Mouse (Mus musculus) CH12.LX (cell line): ENCODE results near the gene Wdr77. TPM values are rescaled to one million over a fixed set of nuclear protein-coding genes. Genes with fewer than 3 reads are reported as not detected.

Source experiments
- DNase-seq: peaks from one replicate; pipeline ENCODE4 v3.0.0-alpha.2; 2013; ENCODE audit errors: extremely low read depth
- H3K27ac ChIP-seq: 2 replicates; pipeline ENCODE4 v1.5.1; 2012; ENCODE audit warnings: low read depth, mild to moderate bottlenecking, control low read depth, moderate library complexity; ENCODE audit not compliant: insufficient read depth
- H3K27me3 ChIP-seq: replicated peaks from 2 replicates; pipeline ENCODE3; 2012; ENCODE audit warnings: inconsistent platforms
- H3K36me3 ChIP-seq, 2 experiments: replicated peaks in 1 of 2; 2 replicates each; pipeline versions ENCODE3 to v1.6.1; 2012; ENCODE audit warnings: inconsistent platforms in 1 of 2, low read length in 1 of 2, mild to moderate bottlenecking in 1 of 2, mixed read lengths in 1 of 2, moderate library complexity in 1 of 2; ENCODE audit not compliant: control insufficient read depth in 1 of 2, insufficient read depth in 1 of 2
- H3K4me1 ChIP-seq, 2 experiments: 2 replicates each; pipeline ENCODE4 v1.6.1; 2012; ENCODE audit warnings: inconsistent platforms in 1 of 2, moderate library complexity in 1 of 2; ENCODE audit not compliant: insufficient read depth in 2 of 2, control insufficient read depth in 1 of 2
- H3K4me2 ChIP-seq: 2 replicates; pipeline ENCODE4 v1.6.1; 2012; ENCODE audit warnings: low read depth, mild to moderate bottlenecking, control low read depth; ENCODE audit not compliant: poor library complexity, insufficient read depth, severe bottlenecking
- H3K4me3 ChIP-seq, 3 experiments: fragments of 150-350 bp in 1 of 3; sonication (generic) in 1 of 3; replicated peaks in 1 of 3; 2 replicates each; pipeline versions ENCODE3 to v1.5.1; 2011 to 2012; ENCODE audit warnings: low read depth in 2 of 3, low read length in 2 of 3, mild to moderate bottlenecking in 2 of 3, moderate library complexity in 2 of 3, control low read depth in 1 of 3, improper control_type of control experiment in 1 of 3, inconsistent platforms in 1 of 3, mixed read lengths in 1 of 3; ENCODE audit not compliant: poor library complexity in 1 of 3
- H3K79me2 ChIP-seq: replicated peaks from 2 replicates; pipeline ENCODE4 v1.6.1; 2012; ENCODE audit warnings: mild to moderate bottlenecking, moderate library complexity; ENCODE audit not compliant: control insufficient read depth, poor library complexity, insufficient read depth, severe bottlenecking; ENCODE audit errors: extremely low read depth
- H3K9ac ChIP-seq: 2 replicates; pipeline ENCODE4 v1.6.1; 2012; ENCODE audit warnings: low read depth, mild to moderate bottlenecking, control low read depth, moderate library complexity; ENCODE audit not compliant: insufficient read depth
- H3K9me3 ChIP-seq: replicated peaks from 2 replicates; pipeline ENCODE3; 2012; ENCODE audit warnings: low read length, inconsistent platforms, mixed read lengths
- BHLHE40 ChIP-seq: IDR thresholded peaks from 2 replicates; pipeline ENCODE4 v1.6.1; 2011; ENCODE audit warnings: mild to moderate bottlenecking, low read depth, low read length, improper control_type of control experiment
- CHD1 ChIP-seq: IDR thresholded peaks from 2 replicates; pipeline ENCODE4 v1.6.1; 2012; ENCODE audit warnings: low read depth, low read length, improper control_type of control experiment, inconsistent platforms
- CHD2 ChIP-seq: IDR thresholded peaks from 2 replicates; pipeline ENCODE4 v1.6.1; 2011; ENCODE audit warnings: low read length, improper control_type of control experiment
- CTCF ChIP-seq, 2 experiments: IDR thresholded peaks in 1 of 2; conservative IDR thresholded peaks in 1 of 2; 2 replicates each; pipeline ENCODE4 v1.5.1; 2011 to 2012; ENCODE audit warnings: low read depth in 2 of 2, low read length in 2 of 2, improper control_type of control experiment in 1 of 2, inconsistent platforms in 1 of 2, mild to moderate bottlenecking in 1 of 2, moderate library complexity in 1 of 2
- ELF1 ChIP-seq: IDR thresholded peaks from 2 replicates; pipeline ENCODE4 v1.6.1; 2014; ENCODE audit warnings: low read depth, mild to moderate bottlenecking, inconsistent platforms, low read length, improper control_type of control experiment
- EP300 ChIP-seq: IDR thresholded peaks from 2 replicates; pipeline ENCODE4 v1.6.1; 2011; ENCODE audit warnings: low read length, improper control_type of control experiment
- ETS1 ChIP-seq: conservative IDR thresholded peaks from 2 replicates; pipeline ENCODE4 v1.6.1; 2012; ENCODE audit warnings: low read depth, mild to moderate bottlenecking, inconsistent platforms, low read length, improper control_type of control experiment, moderate library complexity
- GABPA ChIP-seq: IDR thresholded peaks from 2 replicates; pipeline ENCODE4 v1.6.1; 2012; ENCODE audit warnings: low read depth, low read length, improper control_type of control experiment, inconsistent platforms; ENCODE audit not compliant: insufficient replicate concordance
- IRF4 ChIP-seq: IDR thresholded peaks from 2 replicates; pipeline ENCODE4 v1.6.1; 2014; ENCODE audit warnings: low read depth, mild to moderate bottlenecking, inconsistent platforms, low read length, improper control_type of control experiment
- JUN ChIP-seq: IDR thresholded peaks from 2 replicates; pipeline ENCODE4 v1.6.1; 2011; ENCODE audit warnings: low read depth, mild to moderate bottlenecking, low read length, improper control_type of control experiment, moderate library complexity; ENCODE audit not compliant: insufficient read depth
- JUND ChIP-seq: conservative IDR thresholded peaks from 2 replicates; pipeline ENCODE4 v1.6.1; 2011; ENCODE audit warnings: low read depth, low read length, improper control_type of control experiment
- KAT2A ChIP-seq: IDR thresholded peaks from 2 replicates; pipeline ENCODE4 v1.6.1; 2012; ENCODE audit warnings: low read length, improper control_type of control experiment, inconsistent platforms; ENCODE audit not compliant: insufficient replicate concordance
- MAFK ChIP-seq: IDR thresholded peaks from 2 replicates; pipeline ENCODE4 v1.6.1; 2011; ENCODE audit warnings: low read length, improper control_type of control experiment; ENCODE audit not compliant: insufficient replicate concordance
- MAX ChIP-seq: IDR thresholded peaks from 2 replicates; pipeline ENCODE4 v1.6.1; 2011; ENCODE audit warnings: low read length, improper control_type of control experiment
- MEF2A ChIP-seq: IDR thresholded peaks from 2 replicates; pipeline ENCODE4 v1.6.1; 2014; ENCODE audit warnings: low read depth, mild to moderate bottlenecking, inconsistent platforms, low read length, improper control_type of control experiment, borderline replicate concordance
- MXI1 ChIP-seq: IDR thresholded peaks from 2 replicates; pipeline ENCODE4 v1.6.1; 2011; ENCODE audit warnings: mild to moderate bottlenecking, low read depth, low read length, improper control_type of control experiment
- MYC ChIP-seq: IDR thresholded peaks from 2 replicates; pipeline ENCODE4 v1.6.1; 2011; ENCODE audit warnings: low read depth, mild to moderate bottlenecking, improper control_type of control experiment, low read length
- NRF1 ChIP-seq: IDR thresholded peaks from 2 replicates; pipeline ENCODE4 v1.6.1; 2014; ENCODE audit warnings: low read depth, mild to moderate bottlenecking, inconsistent platforms, low read length, improper control_type of control experiment, moderate library complexity
- PAX5 ChIP-seq: IDR thresholded peaks from 2 replicates; pipeline ENCODE4 v1.6.1; 2012; ENCODE audit warnings: low read length, inconsistent platforms, mixed read lengths
- POLR2A ChIP-seq: IDR thresholded peaks from 2 replicates; pipeline ENCODE4 v1.6.1; 2011; ENCODE audit warnings: low read depth, mild to moderate bottlenecking, improper control_type of control experiment, low read length
- POLR2AphosphoS2 ChIP-seq: IDR thresholded peaks from 2 replicates; pipeline ENCODE4 v1.6.1; 2011; ENCODE audit warnings: low read depth, low read length, improper control_type of control experiment
- RAD21 ChIP-seq: IDR thresholded peaks from 2 replicates; pipeline ENCODE4 v1.6.1; 2011; ENCODE audit warnings: low read depth, mild to moderate bottlenecking, low read length, improper control_type of control experiment, moderate library complexity
- SIN3A ChIP-seq: IDR thresholded peaks from 2 replicates; pipeline ENCODE4 v1.6.1; 2012; ENCODE audit warnings: low read length, improper control_type of control experiment, inconsistent platforms
- SMC3 ChIP-seq: IDR thresholded peaks from 2 replicates; pipeline ENCODE4 v1.6.1; 2011; ENCODE audit warnings: low read depth, low read length, improper control_type of control experiment
- TBP ChIP-seq: conservative IDR thresholded peaks from 2 replicates; pipeline ENCODE4 v1.6.1; 2011; ENCODE audit warnings: low read depth, low read length, improper control_type of control experiment
- TCF12 ChIP-seq: IDR thresholded peaks from 2 replicates; pipeline ENCODE4 v1.6.1; 2014; ENCODE audit warnings: low read depth, mild to moderate bottlenecking, inconsistent platforms, low read length, improper control_type of control experiment
- USF1 ChIP-seq: IDR thresholded peaks from 2 replicates; pipeline ENCODE4 v1.6.1; 2014; ENCODE audit warnings: low read depth, mild to moderate bottlenecking, inconsistent platforms, low read length, improper control_type of control experiment
- USF2 ChIP-seq: conservative IDR thresholded peaks from 2 replicates; pipeline ENCODE4 v1.6.1; 2011; ENCODE audit warnings: low read depth, low read length, improper control_type of control experiment
- ZC3H11A ChIP-seq: IDR thresholded peaks from 2 replicates; pipeline ENCODE4 v1.6.1; 2012; ENCODE audit warnings: low read depth, mild to moderate bottlenecking, inconsistent platforms, low read length, improper control_type of control experiment
- ZKSCAN1 ChIP-seq: IDR thresholded peaks from 2 replicates; pipeline ENCODE4 v1.6.1; 2012; ENCODE audit warnings: low read depth, inconsistent platforms, low read length, improper control_type of control experiment, borderline replicate concordance
- ZMIZ1 ChIP-seq: IDR thresholded peaks from 2 replicates; pipeline ENCODE4 v1.6.1; 2012; ENCODE audit warnings: low read depth, mild to moderate bottlenecking, inconsistent platforms, low read length, improper control_type of control experiment
- ZNF384 ChIP-seq: IDR thresholded peaks from 2 replicates; pipeline ENCODE4 v1.6.1; 2012; ENCODE audit warnings: low read depth, low read length, improper control_type of control experiment, inconsistent platforms
- dilution Hi-C: fragments of 300-500 bp; cut with MboI; formaldehyde crosslinking; loops from 2 replicates; pipeline ENCODE4 v1.14.3; 2020; ENCODE audit warnings: low sequenced_read_pairs; ENCODE audit not compliant: extremely low pct_unique_long_range_greater_than_20kb, extremely low pct_ligation_motif_present
- in situ Hi-C: fragments of 300-500 bp; cut with MboI; formaldehyde crosslinking; loops from 3 replicates; pipeline ENCODE4 v1.14.3; 2019; ENCODE audit warnings: low sequenced_read_pairs, low pct_ligation_motif_present, low pct_unique_long_range_greater_than_20kb, mixed read lengths
- polyA plus RNA-seq: library from polyadenylated mRNA; unstranded; fragments of >175 nt; gene quantifications from 2 replicates; pipeline ENCODE4 v1.2.1, GENCODE M21; 2012; ENCODE audit warnings: low read depth; ENCODE audit not compliant: insufficient read length
- total RNA-seq, 2 experiments: library from RNA; depleted of rRNA; stranded (reverse); fragments of 300-350 nt in 1 of 2; fragments of >200 nt in 1 of 2; gene quantifications; 2 replicates each; pipeline ENCODE4 v1.2.3; 2012 to 2014

Gene Wdr77
- total and polyA plus RNA-seq, 3 experiments: 87.4 to 235 (median 91.2) TPM

GRCm38 (mm10) chr3:105927561-105928194 lies 31.5 kb upstream of the Wdr77 start:
- no peak overlapping the region for H3K9ac ChIP-seq
- no peaks in the 10 kb centered on the region for H3K27me3 ChIP-seq
- DNase-seq: no peak
- no peaks in the 10 kb centered on the region for H3K9me3 ChIP-seq
- TF ChIP-seq MAX (no peak), TCF12 (no peak)
- TF ChIP-seq, all 38 proteins: peak for 0
- dilution Hi-C loops: no loop called here
- no peak overlapping the region for H3K27ac ChIP-seq
- H3K4me3 ChIP-seq: no peak overlapping the region
- peaks cover 15 to 54% of the 10 kb centered on the region in 2 experiments for H3K4me1 ChIP-seq
- peaks cover 0 to 29% of the 10 kb centered on the region in 2 experiments for H3K36me3 ChIP-seq
- in situ Hi-C loops: no loop called here
- H3K79me2 ChIP-seq: no peaks in the 10 kb centered on the region
- H3K4me2 ChIP-seq: no peak overlapping the region

GRCm38 (mm10) chr3:105928195-105928569 lies 31.0 kb upstream of the Wdr77 start:
- peaks cover 0 to 29% of the 10 kb centered on the region in 2 experiments for H3K36me3 ChIP-seq
- no peaks in the 10 kb centered on the region for H3K27me3 ChIP-seq
- H3K79me2 ChIP-seq: no peaks in the 10 kb centered on the region
- no peaks in the 10 kb centered on the region for H3K9me3 ChIP-seq
- no peak overlapping the region for H3K9ac ChIP-seq
- 0 out of 2 replicates have a peak, but pooled peaks have one; percentile 27 for TF ChIP-seq KAT2A
- no peak for TF ChIP-seq SIN3A
- no peak for TF ChIP-seq IRF4
- TF ChIP-seq ELF1: no peak
- no peak for TF ChIP-seq MAFK
- no peak for TF ChIP-seq NRF1
- 0 out of 2 replicates have a peak, but pooled peaks have one; percentile 31 for TF ChIP-seq MXI1
- TF ChIP-seq MYC: no peak
- no peak for TF ChIP-seq PAX5
- TF ChIP-seq ETS1: no peak; the same call in 1 of the 2 replicates
- TF ChIP-seq CHD1: no peak
- TF ChIP-seq ZNF384: no peak
- TF ChIP-seq CTCF (conservative IDR thresholded peaks at IDR 0.05 in 1 of 2, IDR thresholded peaks at IDR 0.05 in 1 of 2; ENCODE audit: low read depth in 2 of 2, low read length in 2 of 2): no peak
- peak; percentile 70 for TF ChIP-seq BHLHE40
- no peak for TF ChIP-seq GABPA
- TF ChIP-seq MEF2A: no peak
- no peak for TF ChIP-seq RAD21
- TF ChIP-seq JUND: no peak
- TF ChIP-seq ZMIZ1: no peak
- TF ChIP-seq TBP: no peak
- no peak for TF ChIP-seq POLR2A
- no peak for TF ChIP-seq USF2
- no peak for TF ChIP-seq ZKSCAN1
- TF ChIP-seq POLR2AphosphoS2: no peak
- no peak for TF ChIP-seq TCF12
- peak; percentile 26; the same call in 1 of the 2 replicates for TF ChIP-seq EP300
- no peak for TF ChIP-seq SMC3
- TF ChIP-seq ZC3H11A: no peak
- no peak for TF ChIP-seq USF1
- TF ChIP-seq MAX: 0 out of 2 replicates have a peak, but pooled peaks have one; percentile 26
- no peak for TF ChIP-seq CHD2
- no peak for TF ChIP-seq JUN
- H3K4me2 ChIP-seq: no peak overlapping the region
- DNase-seq: no peak
- no peak overlapping the region for H3K4me3 ChIP-seq
- in situ Hi-C loops: no loop called here
- dilution Hi-C loops: no loop called here
- peaks cover 15 to 51% of the 10 kb centered on the region in 2 experiments for H3K4me1 ChIP-seq
- H3K27ac ChIP-seq: no peak overlapping the region
